Comparison of ENCODE assay signal across 9 mouse cellular contexts in the genomic region with DNA sequence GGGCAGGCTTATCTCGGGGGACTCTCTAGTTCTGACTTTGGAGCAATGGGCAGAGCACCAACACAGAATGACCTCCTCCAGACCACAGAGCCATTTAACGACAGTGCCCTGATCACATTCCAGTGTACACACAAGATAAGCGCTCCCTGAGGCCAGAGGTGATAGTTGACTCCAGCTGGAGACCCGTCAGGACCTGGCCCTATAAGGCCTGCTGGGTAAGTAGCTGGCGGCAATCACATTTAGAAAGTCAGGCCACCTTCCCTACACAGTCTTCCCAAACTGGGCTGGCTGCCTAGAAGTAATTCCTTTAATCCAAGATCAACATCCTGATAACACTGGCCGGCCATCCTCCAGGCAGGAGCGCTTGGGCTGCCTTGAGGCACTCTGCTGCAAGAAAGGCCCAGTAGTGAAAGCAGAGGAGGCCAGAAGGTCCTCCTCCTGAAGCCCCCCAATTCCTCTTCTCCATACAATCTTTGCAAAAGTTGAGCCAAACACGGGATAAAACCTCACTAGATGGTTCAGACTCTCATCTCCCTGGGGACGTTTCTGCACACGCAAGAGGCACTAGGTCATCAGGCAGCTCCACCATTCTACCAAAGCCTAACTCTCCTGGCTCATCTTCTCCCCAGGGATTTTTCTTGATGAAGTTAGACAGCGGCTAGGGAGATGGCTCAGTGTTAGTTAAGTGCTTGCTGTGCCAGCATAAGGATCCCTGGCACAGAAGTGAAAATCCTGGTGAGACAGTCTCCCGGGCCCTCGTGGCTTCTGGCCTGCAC. TPM values are rescaled to one million over a fixed set of nuclear protein-coding genes. Genes with fewer than 3 reads are reported as not detected.
DNase-seq lines count a peak whose midpoint lies in the region; ATAC-seq lines count a peak whose summit lies in the region.
"Had no signal": no experiment of that assay in that cellular context is flagged by ENCODE, and none has a peak within 500 bp of the region (broad histone marks: within the 10 kb centered on the region; RNA-seq: fewer than 3 reads in every experiment).

No protein-coding gene starts in this region.

- no peaks in the 10 kb centered on the region for H3K27me3 ChIP-seq in erythroblast, embryonic 14.5 days (ENCODE audit: control insufficient read depth)
- H3K27me3 ChIP-seq in kidney, embryonic 14.5 days (ENCODE audit: control insufficient read depth, insufficient read depth, low read length) = no peaks in the 10 kb centered on the region
- no peaks in the 10 kb centered on the region for H3K27me3 ChIP-seq in forebrain, embryonic 12.5 days
- H3K27me3 ChIP-seq: forebrain, embryonic 15.5 days had no signal

- no peaks in the 10 kb centered on the region for H3K9me3 ChIP-seq in erythroblast, embryonic 14.5 days (ENCODE audit: control insufficient read depth, low read length)
- no peaks in the 10 kb centered on the region for H3K9me3 ChIP-seq in kidney, embryonic 14.5 days (ENCODE audit: control insufficient read depth, low read length)
- H3K9me3 ChIP-seq in forebrain, embryonic 12.5 days = no peaks in the 10 kb centered on the region
- H3K9me3 ChIP-seq: forebrain, embryonic 15.5 days had no signal

- H3K4me1 ChIP-seq in erythroblast, embryonic 14.5 days (ENCODE audit: control insufficient read depth) = peaks cover 99% of the 10 kb centered on the region
- peaks cover 14% of the 10 kb centered on the region for H3K4me1 ChIP-seq in kidney, embryonic 14.5 days (ENCODE audit: control insufficient read depth, insufficient read depth, low read length)
- peaks cover 5% of the 10 kb centered on the region; the same call in 1 of the 2 replicates for H3K4me1 ChIP-seq in forebrain, embryonic 12.5 days
- H3K4me1 ChIP-seq: forebrain, embryonic 15.5 days had no signal

- H3K9ac ChIP-seq in kidney, embryonic 14.5 days (ENCODE audit: low read depth, low read length) = no peak overlapping the region; the same call in 1 of the 2 replicates
- H3K9ac ChIP-seq in forebrain, embryonic 12.5 days = no peak overlapping the region
- H3K9ac ChIP-seq: forebrain, embryonic 15.5 days had no signal

- 46% methylated on average over 13 of the region's 13 CpGs for WGBS in kidney, embryonic 14.5 days
- 78% methylated on average over 13 of the region's 13 CpGs for WGBS in forebrain, embryonic 12.5 days

- ATAC-seq in kidney, embryonic 14.5 days (ENCODE audit: low FRiP score, low TSS enrichment) = peak; percentile 70
- ATAC-seq in forebrain, embryonic 12.5 days (ENCODE audit: low FRiP score) = no peak
- ATAC-seq: forebrain, embryonic 15.5 days had no signal

- peaks cover 93% of the 10 kb centered on the region for H3K36me3 ChIP-seq in erythroblast, embryonic 14.5 days (ENCODE audit: control insufficient read depth)
- no peaks in the 10 kb centered on the region for H3K36me3 ChIP-seq in kidney, embryonic 14.5 days (ENCODE audit: control insufficient read depth, insufficient read depth, low read length)
- no peaks in the 10 kb centered on the region; the same call in 1 of the 2 replicates for H3K36me3 ChIP-seq in forebrain, embryonic 12.5 days (replicated peaks)
- H3K36me3 ChIP-seq: forebrain, embryonic 15.5 days had no signal

- DNase-seq in heart, adult 11 months = peak; percentile 97
- no peak for DNase-seq in heart, postnatal 4 days
- DNase-seq in lung, postnatal 10 days = peak; percentile 38
- no peak for DNase-seq in layer of hippocampus, postnatal 36 days
- DNase-seq in right cerebral cortex, postnatal 10 days (ENCODE audit: low spot score in 2 of 2) = no peak

- H3K4me2 ChIP-seq in kidney, embryonic 14.5 days (replicated peaks; ENCODE audit: low read depth, low read length) = no peak overlapping the region
- H3K4me2 ChIP-seq in forebrain, embryonic 12.5 days = no peak overlapping the region
- H3K4me2 ChIP-seq: forebrain, embryonic 15.5 days had no signal

- no peak overlapping the region for H3K27ac ChIP-seq in kidney, embryonic 14.5 days (ENCODE audit: low read depth, low read length)
- H3K27ac ChIP-seq in forebrain, embryonic 12.5 days = no peak overlapping the region
- H3K27ac ChIP-seq: forebrain, embryonic 15.5 days had no signal

- H3K4me3 ChIP-seq in erythroblast, embryonic 14.5 days (replicated peaks) = peak overlapping the region; percentile 43
- no peak overlapping the region for H3K4me3 ChIP-seq in kidney, embryonic 14.5 days (ENCODE audit: low read length)
- no peak overlapping the region for H3K4me3 ChIP-seq in forebrain, embryonic 12.5 days (replicated peaks)
- H3K4me3 ChIP-seq: forebrain, embryonic 15.5 days had no signal

RNA-seq across cellular contexts. Expression of a gene that starts 9.8 kb away (rescaled TPM):
- total RNA-seq in heart, postnatal 4 days (2021) = 10 to 100 TPM; 14.4 to 18.1 TPM
- 1.8 and 2.0 TPM in 2 replicates for polyA plus RNA-seq in erythroblast, embryonic 14.5 days (2012)
- 8.9 and 14.7 TPM in 2 replicates for polyA plus RNA-seq in kidney, embryonic 14.5 days (2014; fragmentation: Nextera tagmentation; extraction: Ambion mirVana)
- total RNA-seq in layer of hippocampus, postnatal 36 days (2021) = 1 to 10 TPM; 9.0 to 9.1 TPM
- 9.6 and 10.6 TPM in 2 replicates for polyA plus RNA-seq in forebrain, embryonic 12.5 days (2016; fragmentation: Nextera tagmentation; extraction: Ambion mirVana)

Comparison
In these comparisons a context has a peak if more than half of its experiments do, and no peak if none do; other contexts are left out.
1. DNase-seq: peak in heart, adult 11 months (single experiment) and lung, postnatal 10 days (single experiment); none in heart, postnatal 4 days (single experiment), layer of hippocampus, postnatal 36 days (0 of 2) and right cerebral cortex, postnatal 10 days (0 of 2).